Comparison of ENCODE assay signal across 2 mouse cellular contexts in the genomic region with DNA sequence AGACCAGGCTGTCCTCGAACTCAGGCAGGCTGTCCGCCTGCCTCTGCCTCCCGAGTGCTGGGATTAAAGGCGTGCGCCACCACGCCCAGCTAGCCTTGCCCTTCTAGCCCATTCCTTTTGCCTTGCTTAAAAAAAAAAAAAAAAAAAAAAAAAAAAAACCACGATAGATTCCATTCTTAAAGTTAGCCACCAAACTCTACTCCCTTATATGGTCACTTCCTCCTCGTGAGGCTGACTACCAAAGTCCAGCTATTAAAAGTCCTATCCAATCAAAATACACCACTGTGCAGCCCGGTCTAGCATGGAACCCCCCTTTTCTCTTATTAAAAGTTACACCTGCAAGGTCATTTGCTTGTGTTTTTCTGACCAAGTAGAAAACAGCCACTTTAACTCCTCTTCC.
A peak's percentile ranks its signal among the peaks of the same experiment; 100 is the strongest.
TF ChIP-seq lines count a peak whose summit lies in the region.

No protein-coding gene starts in this region.

TF ChIP-seq in CH12.LX, 34 proteins besides CTCF, POLR2A, EP300 and RAD21:
- TF ChIP-seq IRF4 (IDR thresholded peaks at IDR 0.05; ENCODE audit: low read depth, low read length): no peak
- no peak for TF ChIP-seq MAZ (IDR thresholded peaks at IDR 0.05; ENCODE audit: low read depth, low read length)
- TF ChIP-seq ZNF384 (IDR thresholded peaks at IDR 0.05; ENCODE audit: low read depth, low read length): peak; percentile 72
- no peak for TF ChIP-seq E2F4 (IDR thresholded peaks at IDR 0.05; ENCODE audit: insufficient replicate concordance, low read depth, low read length)
- no peak for TF ChIP-seq MEF2A (IDR thresholded peaks at IDR 0.05; ENCODE audit: borderline replicate concordance, low read depth, low read length)

TF ChIP-seq in MEL, 35 proteins besides CTCF, POLR2A, EP300 and RAD21:
- TF ChIP-seq ZNF384 (IDR thresholded peaks at IDR 0.05; ENCODE audit: low read depth, low read length) (peak; percentile 91), SMC3 (IDR thresholded peaks at IDR 0.05; ENCODE audit: low read depth, low read length) (no peak), MAZ (IDR thresholded peaks at IDR 0.05; ENCODE audit: low read depth, low read length) (peak; percentile 14; the same call in 1 of the 2 replicates)
TF ChIP-seq in MEL: peak in this region for 2.
